Mouse (Mus musculus) testis, adult 2 months (tissue): ENCODE measurements around the gene Polr1c.

Source experiments
- CTCF ChIP-seq: fragments of 200-500 bp; IDR thresholded peaks from 2 replicates; pipeline ENCODE4 v1.5.1; 2012; ENCODE audit warnings: low read depth, mild to moderate bottlenecking, inconsistent platforms, low read length, moderate library complexity; ENCODE audit not compliant: control insufficient read depth, insufficient read depth, insufficient replicate concordance
- POLR2A ChIP-seq: fragments of 200-500 bp; IDR thresholded peaks from 2 replicates; pipeline ENCODE4 v1.6.1; 2012; ENCODE audit warnings: low read depth, mild to moderate bottlenecking, inconsistent platforms, low read length, moderate library complexity; ENCODE audit not compliant: control insufficient read depth

DNA sequence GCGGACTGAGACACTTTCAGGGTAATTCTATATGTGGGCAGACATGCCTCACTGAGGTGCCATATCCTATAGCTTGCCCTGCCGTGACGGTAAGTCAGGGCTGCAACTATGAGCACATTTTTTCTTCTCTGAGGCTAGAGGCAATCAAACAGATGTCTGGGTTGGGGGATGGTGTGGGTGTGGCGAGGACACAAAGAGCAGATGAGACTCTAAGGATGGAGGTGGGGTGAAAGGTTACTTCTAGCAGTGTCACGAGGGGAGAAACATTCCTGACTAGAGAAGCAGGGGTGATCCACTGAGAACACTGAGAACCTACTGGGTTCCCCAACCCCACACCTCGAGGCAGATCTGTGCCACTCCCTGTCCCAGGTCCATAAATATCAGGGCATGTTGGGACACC lies 19.1 kb upstream of the Polr1c start:
- TF ChIP-seq CTCF (no peak), POLR2A (no peak)
